Mouse (Mus musculus): Measurements from ENCODE around the gene Arfgef3.

GRCm38 (mm10) chr10:18678836-18679235 is 64.9 kb downstream of the Arfgef3 start:
- no peak for TF ChIP-seq CTCF (IDR thresholded peaks at IDR 0.05; ENCODE audit: control insufficient read depth, insufficient read depth, insufficient replicate concordance, low read depth, low read length)
- no peak for TF ChIP-seq POLR2A (IDR thresholded peaks at IDR 0.05; ENCODE audit: control insufficient read depth, low read depth, low read length)

All from testis, adult 2 months (tissue).